Mouse (Mus musculus): ENCODE data around the gene Pou2f1. TPM values are rescaled to one million over a fixed set of nuclear protein-coding genes. Genes with fewer than 3 reads are reported as not detected.

Gene Pou2f1
- total and polyA plus RNA-seq, 3 experiments: 7.6 to 11.4 (median 8.2) TPM

GRCm38 (mm10) chr1:166008634-166009350 is 6.3 kb upstream of the Pou2f1 start:
- WGBS: 79% methylated on average over 5 of the region's 5 CpGs
- intact Hi-C loops (cut with DNase I): loop anchor here (10.0 kb wide), 1 partner anchor 366 kb away; the partner anchor contains the start of gene Tada1
- H3K4me3 ChIP-seq: no peak overlapping the region
- H3K79me2 ChIP-seq (replicated peaks; ENCODE audit: control insufficient read depth, insufficient read depth, low read length): no peaks in the 10 kb centered on the region
- H3K9ac ChIP-seq (ENCODE audit: low read depth, low read length): no peak overlapping the region
- H3K4me1 ChIP-seq (ENCODE audit: control insufficient read depth, insufficient read depth, low read length): no peaks in the 10 kb centered on the region
- no peaks in the 10 kb centered on the region for H3K36me3 ChIP-seq (ENCODE audit: control insufficient read depth, insufficient read depth, low read length)
- H3K27me3 ChIP-seq (ENCODE audit: control insufficient read depth, insufficient read depth, low read length): no peaks in the 10 kb centered on the region
- TF ChIP-seq CTCF (IDR thresholded peaks at IDR 0.05) (no peak), POLR2A (IDR thresholded peaks at IDR 0.05; ENCODE audit: insufficient read depth, low read depth, low read length) (no peak)
- no peak overlapping the region for H3K27ac ChIP-seq
- DNase-seq: no peak

GRCm38 (mm10) chr1:166007026-166007425 is 4.5 kb upstream of the Pou2f1 start:
- Histone ChIP-seq H3K36me3 (ENCODE audit: control insufficient read depth, insufficient read depth, low read length) (no peaks in the 10 kb centered on the region), H3K79me2 (replicated peaks; ENCODE audit: control insufficient read depth, insufficient read depth, low read length) (no peaks in the 10 kb centered on the region), H3K9ac (ENCODE audit: low read depth, low read length) (no peak overlapping the region), H3K27me3 (ENCODE audit: control insufficient read depth, insufficient read depth, low read length) (no peaks in the 10 kb centered on the region), H3K4me3 (no peak overlapping the region), H3K4me1 (ENCODE audit: control insufficient read depth, insufficient read depth, low read length) (no peaks in the 10 kb centered on the region), H3K27ac (no peak overlapping the region)
- WGBS: 49% methylated on average over 3 of the region's 3 CpGs
- TF ChIP-seq CTCF (IDR thresholded peaks at IDR 0.05) (no peak), POLR2A (IDR thresholded peaks at IDR 0.05; ENCODE audit: insufficient read depth, low read depth, low read length) (no peak), EP300 (IDR thresholded peaks at IDR 0.05; ENCODE audit: insufficient read depth, low read depth, low read length) (no peak)
- intact Hi-C loops (cut with DNase I): loop anchor here (10.0 kb wide), 1 partner anchor 368 kb away; the partner anchor contains the start of gene Tada1
- no peak for DNase-seq

GRCm38 (mm10) chr1:166003181-166004022 is 924 bp upstream of the Pou2f1 start:
- intact Hi-C loops (cut with DNase I): loop anchor here (2.0 to 10.0 kb wide), 5 partner anchors 149 to 541 kb away; partner anchors contain the start of genes Dcaf6, Mpc2 and Tada1

GRCm38 (mm10) chr1:166001904-166002489 is 481 bp downstream of the Pou2f1 start:
- WGBS: 1% methylated on average over 60 of the region's 70 CpGs
- Histone ChIP-seq H3K36me3 (ENCODE audit: control insufficient read depth, insufficient read depth, low read length) (peaks cover 13% of the 10 kb centered on the region), H3K27me3 (ENCODE audit: control insufficient read depth, insufficient read depth, low read length) (no peaks in the 10 kb centered on the region), H3K79me2 (replicated peaks; ENCODE audit: control insufficient read depth, insufficient read depth, low read length) (no peaks in the 10 kb centered on the region), H3K4me3 (peak overlapping the region; percentile 63), H3K9ac (ENCODE audit: low read depth, low read length) (peak overlapping the region; percentile 94), H3K27ac (peak overlapping the region; percentile 91), H3K4me1 (ENCODE audit: control insufficient read depth, insufficient read depth, low read length) (no peaks in the 10 kb centered on the region; the same call in 1 of the 2 replicates)
- no peak for DNase-seq
- no peak for TF ChIP-seq CTCF (IDR thresholded peaks at IDR 0.05)
- no peak for TF ChIP-seq POLR2A (IDR thresholded peaks at IDR 0.05; ENCODE audit: insufficient read depth, low read depth, low read length)
- no peak for TF ChIP-seq EP300 (IDR thresholded peaks at IDR 0.05; ENCODE audit: insufficient read depth, low read depth, low read length)
- intact Hi-C loops (cut with DNase I): loop anchor here (2.0 to 10.0 kb wide), 5 partner anchors 151 to 540 kb away; partner anchors contain the start of genes Dcaf6, Mpc2 and Tada1

More at GRCm38 (mm10) chr1:166003181-166004022, 924 bp upstream of the Pou2f1 start:
- no peaks in the 10 kb centered on the region for H3K79me2 ChIP-seq (replicated peaks; ENCODE audit: control insufficient read depth, insufficient read depth, low read length)
- H3K36me3 ChIP-seq (ENCODE audit: control insufficient read depth, insufficient read depth, low read length): peaks cover 10% of the 10 kb centered on the region
- no peaks in the 10 kb centered on the region for H3K27me3 ChIP-seq (ENCODE audit: control insufficient read depth, insufficient read depth, low read length)
- DNase-seq: peak; percentile 96 to 97
- peak overlapping the region; percentile 98 for H3K4me3 ChIP-seq
- TF ChIP-seq POLR2A (IDR thresholded peaks at IDR 0.05; ENCODE audit: insufficient read depth, low read depth, low read length): peak; percentile 35; the same call in 1 of the 2 replicates
- TF ChIP-seq EP300 (IDR thresholded peaks at IDR 0.05; ENCODE audit: insufficient read depth, low read depth, low read length): no peak
- TF ChIP-seq CTCF (IDR thresholded peaks at IDR 0.05): 0 out of 2 replicates have a peak, but pooled peaks have one; percentile 9
- under 1% methylated on average over 61 of the region's 61 CpGs for WGBS
- no peaks in the 10 kb centered on the region; the same call in 1 of the 2 replicates for H3K4me1 ChIP-seq (ENCODE audit: control insufficient read depth, insufficient read depth, low read length)
- peak overlapping the region; percentile 88 for H3K27ac ChIP-seq
- peak overlapping the region; percentile 54 for H3K9ac ChIP-seq (ENCODE audit: low read depth, low read length)

- intact Hi-C loops (cut with DNase I): loop anchor here (5.0 to 10.0 kb wide), 3 partner anchors 359 to 539 kb away; partner anchors contain the start of genes Dcaf6, Mpc2 and Tada1
- Histone ChIP-seq H3K4me1 (ENCODE audit: control insufficient read depth, insufficient read depth, low read length) (peaks cover under 1% of the 10 kb centered on the region), H3K36me3 (ENCODE audit: control insufficient read depth, insufficient read depth, low read length) (peaks cover 13% of the 10 kb centered on the region), H3K79me2 (replicated peaks; ENCODE audit: control insufficient read depth, insufficient read depth, low read length) (no peaks in the 10 kb centered on the region), H3K27me3 (ENCODE audit: control insufficient read depth, insufficient read depth, low read length) (no peaks in the 10 kb centered on the region), H3K9ac (ENCODE audit: low read depth, low read length) (peak overlapping the region; percentile 94), H3K27ac (peak overlapping the region; percentile 91), H3K4me3 (peak overlapping the region; percentile 63)
- DNase-seq: peak; percentile 65 to 67
- WGBS: under 1% methylated on average over 43 of the region's 48 CpGs
- TF ChIP-seq EP300 (IDR thresholded peaks at IDR 0.05; ENCODE audit: insufficient read depth, low read depth, low read length): no peak
- TF ChIP-seq CTCF (IDR thresholded peaks at IDR 0.05): no peak
- TF ChIP-seq POLR2A (IDR thresholded peaks at IDR 0.05; ENCODE audit: insufficient read depth, low read depth, low read length): peak; percentile 70
Observed at GRCm38 (mm10) chr1:166001121-166001903, 1.2 kb downstream of the Pou2f1 start.
